Mouse (Mus musculus): ENCODE results near the gene Arhgef2. TPM values are rescaled to one million over a fixed set of nuclear protein-coding genes. Genes with fewer than 3 reads are reported as not detected.

Gene Arhgef2
- total and polyA plus RNA-seq, 2 experiments from 2014 or later: 46.8 to 80.3 TPM

GRCm38 (mm10) chr3:88566116-88566515, 39.6 kb upstream of the Arhgef2 start:
- Histone ChIP-seq H3K4me2 (ENCODE audit: low read depth, low read length, poor library complexity, severe bottlenecking) (no peak overlapping the region), H3K27ac (ENCODE audit: low read depth, low read length) (no peak overlapping the region), H3K27me3 (ENCODE audit: insufficient read depth, low read length) (no peaks in the 10 kb centered on the region), H3K4me1 (ENCODE audit: insufficient read depth, low read length) (no peaks in the 10 kb centered on the region), H3K36me3 (ENCODE audit: insufficient read depth, low read length) (peaks cover 71% of the 10 kb centered on the region), H3K9me3 (ENCODE audit: low read length) (no peaks in the 10 kb centered on the region), H3K9ac (replicated peaks; ENCODE audit: low read length, poor library complexity, severe bottlenecking) (no peak overlapping the region), H3K4me3 (ENCODE audit: low read depth, low read length) (no peak overlapping the region)
- TF ChIP-seq CTCF (IDR thresholded peaks at IDR 0.05): no peak
- DNase-seq (ENCODE audit: low spot score) (no peak), ATAC-seq (ENCODE audit: low FRiP score) (no peak)
- 89% methylated on average over 3 of the region's 3 CpGs for WGBS

- Histone ChIP-seq H3K27me3 (ENCODE audit: insufficient read depth, low read length) (no peaks in the 10 kb centered on the region), H3K9ac (replicated peaks; ENCODE audit: low read length, poor library complexity, severe bottlenecking) (no peak overlapping the region), H3K4me2 (ENCODE audit: low read depth, low read length, poor library complexity, severe bottlenecking) (no peak overlapping the region), H3K27ac (ENCODE audit: low read depth, low read length) (no peak overlapping the region), H3K4me3 (ENCODE audit: low read depth, low read length) (no peak overlapping the region), H3K4me1 (ENCODE audit: insufficient read depth, low read length) (no peaks in the 10 kb centered on the region), H3K36me3 (ENCODE audit: insufficient read depth, low read length) (peaks cover 71% of the 10 kb centered on the region), H3K9me3 (ENCODE audit: low read length) (no peaks in the 10 kb centered on the region)
- WGBS: 95% methylated on average over 4 of the region's 4 CpGs
- no peak for TF ChIP-seq CTCF (IDR thresholded peaks at IDR 0.05)
- ATAC-seq (ENCODE audit: low FRiP score): no peak
- no peak for DNase-seq (ENCODE audit: low spot score)
These were observed 39.2 kb upstream of the Arhgef2 start for GRCm38 (mm10) chr3:88566536-88567061.

DNA sequence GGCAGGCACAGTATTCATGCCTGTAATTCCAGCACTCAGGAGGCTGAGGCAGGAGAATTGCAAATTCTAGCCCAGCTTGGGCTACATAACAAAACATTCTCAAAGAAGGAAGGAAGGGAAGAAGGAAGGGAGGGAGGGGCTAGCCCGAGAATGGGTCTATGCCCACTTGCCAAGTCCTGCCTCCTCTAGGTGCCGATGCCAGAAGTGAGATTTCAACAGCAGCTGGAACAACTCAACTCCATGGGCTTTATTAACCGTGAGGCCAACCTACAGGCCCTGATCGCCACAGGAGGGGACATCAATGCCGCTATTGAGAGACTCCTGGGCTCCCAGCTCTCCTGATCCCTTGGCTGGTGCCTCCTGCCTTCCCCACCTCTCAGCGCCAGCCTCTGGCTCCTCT, 37.9 kb upstream of the Arhgef2 start:
- WGBS: 92% methylated on average over 6 of the region's 6 CpGs
- Histone ChIP-seq H3K36me3 (ENCODE audit: insufficient read depth, low read length) (peaks cover 64% of the 10 kb centered on the region), H3K9me3 (ENCODE audit: low read length) (no peaks in the 10 kb centered on the region), H3K9ac (replicated peaks; ENCODE audit: low read length, poor library complexity, severe bottlenecking) (no peak overlapping the region), H3K4me1 (ENCODE audit: insufficient read depth, low read length) (no peaks in the 10 kb centered on the region), H3K4me3 (ENCODE audit: low read depth, low read length) (no peak overlapping the region), H3K4me2 (ENCODE audit: low read depth, low read length, poor library complexity, severe bottlenecking) (no peak overlapping the region), H3K27me3 (ENCODE audit: insufficient read depth, low read length) (no peaks in the 10 kb centered on the region), H3K27ac (ENCODE audit: low read depth, low read length) (no peak overlapping the region)
- TF ChIP-seq CTCF (IDR thresholded peaks at IDR 0.05): no peak
- ATAC-seq (ENCODE audit: low FRiP score) (no peak), DNase-seq (ENCODE audit: low spot score) (no peak)

DNA sequence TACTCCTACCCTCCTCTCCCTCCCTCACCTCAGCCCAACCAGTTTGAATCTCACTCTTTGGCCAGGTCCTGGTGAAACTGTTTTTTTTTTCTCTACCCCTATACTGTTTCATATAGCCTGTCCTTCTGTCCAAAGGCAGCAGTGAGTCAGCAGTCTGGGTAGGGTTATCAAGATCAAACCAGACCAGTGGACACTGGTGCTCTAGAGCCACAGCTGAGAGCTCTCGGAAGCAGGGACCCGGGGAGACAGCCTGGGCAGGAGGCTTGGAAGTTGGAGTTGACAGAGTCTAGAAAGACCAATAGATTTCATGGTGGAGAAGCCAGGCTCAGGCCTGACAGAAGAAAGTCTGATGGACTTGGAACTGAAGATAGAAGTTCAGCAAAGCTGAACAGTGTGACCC, 37.2 kb upstream of the Arhgef2 start:
- no peak for DNase-seq (ENCODE audit: low spot score)
- H3K9ac ChIP-seq (replicated peaks; ENCODE audit: low read length, poor library complexity, severe bottlenecking): no peak overlapping the region
- no peak for ATAC-seq (ENCODE audit: low FRiP score)
- H3K9me3 ChIP-seq (ENCODE audit: low read length): no peaks in the 10 kb centered on the region
- TF ChIP-seq CTCF (IDR thresholded peaks at IDR 0.05): no peak
- no peaks in the 10 kb centered on the region for H3K27me3 ChIP-seq (ENCODE audit: insufficient read depth, low read length)
- H3K4me1 ChIP-seq (ENCODE audit: insufficient read depth, low read length): no peaks in the 10 kb centered on the region
- peaks cover 57% of the 10 kb centered on the region for H3K36me3 ChIP-seq (ENCODE audit: insufficient read depth, low read length)
- no peak overlapping the region for H3K27ac ChIP-seq (ENCODE audit: low read depth, low read length)
- no peak overlapping the region for H3K4me2 ChIP-seq (ENCODE audit: low read depth, low read length, poor library complexity, severe bottlenecking)
- 100% methylated on average over 2 of the region's 2 CpGs for WGBS
- H3K4me3 ChIP-seq (ENCODE audit: low read depth, low read length): no peak overlapping the region

- H3K4me1 ChIP-seq (ENCODE audit: insufficient read depth, low read length): no peaks in the 10 kb centered on the region
- no peaks in the 10 kb centered on the region for H3K27me3 ChIP-seq (ENCODE audit: insufficient read depth, low read length)
- H3K4me2 ChIP-seq (ENCODE audit: low read depth, low read length, poor library complexity, severe bottlenecking): no peak overlapping the region
- no peak overlapping the region for H3K27ac ChIP-seq (ENCODE audit: low read depth, low read length)
- no peaks in the 10 kb centered on the region for H3K9me3 ChIP-seq (ENCODE audit: low read length)
- no peak for ATAC-seq (ENCODE audit: low FRiP score)
- 96% methylated on average over 2 of the region's 2 CpGs for WGBS
- no peak for DNase-seq (ENCODE audit: low spot score)
- H3K9ac ChIP-seq (replicated peaks; ENCODE audit: low read length, poor library complexity, severe bottlenecking): no peak overlapping the region
- no peak overlapping the region for H3K4me3 ChIP-seq (ENCODE audit: low read depth, low read length)
- H3K36me3 ChIP-seq (ENCODE audit: insufficient read depth, low read length): peaks cover 52% of the 10 kb centered on the region
- no peak for TF ChIP-seq CTCF (IDR thresholded peaks at IDR 0.05)
These were observed 36.7 kb upstream of the Arhgef2 start for GRCm38 (mm10) chr3:88569093-88569492.

GRCm38 (mm10) chr3:88569694-88570093, 36.1 kb upstream of the Arhgef2 start:
- H3K4me1 ChIP-seq (ENCODE audit: insufficient read depth, low read length): no peaks in the 10 kb centered on the region
- H3K9ac ChIP-seq (replicated peaks; ENCODE audit: low read length, poor library complexity, severe bottlenecking): no peak overlapping the region
- H3K27ac ChIP-seq (ENCODE audit: low read depth, low read length): no peak overlapping the region
- peaks cover 47% of the 10 kb centered on the region for H3K36me3 ChIP-seq (ENCODE audit: insufficient read depth, low read length)
- no peak overlapping the region for H3K4me2 ChIP-seq (ENCODE audit: low read depth, low read length, poor library complexity, severe bottlenecking)
- no peak overlapping the region for H3K4me3 ChIP-seq (ENCODE audit: low read depth, low read length)
- ATAC-seq (ENCODE audit: low FRiP score): no peak
- 94% methylated on average over 5 of the region's 5 CpGs for WGBS
- DNase-seq (ENCODE audit: low spot score): no peak
- TF ChIP-seq CTCF (IDR thresholded peaks at IDR 0.05): no peak
- no peaks in the 10 kb centered on the region for H3K27me3 ChIP-seq (ENCODE audit: insufficient read depth, low read length)
- no peaks in the 10 kb centered on the region for H3K9me3 ChIP-seq (ENCODE audit: low read length)
